ENCODE assay signal across 8 mouse cellular contexts in the genomic region with DNA sequence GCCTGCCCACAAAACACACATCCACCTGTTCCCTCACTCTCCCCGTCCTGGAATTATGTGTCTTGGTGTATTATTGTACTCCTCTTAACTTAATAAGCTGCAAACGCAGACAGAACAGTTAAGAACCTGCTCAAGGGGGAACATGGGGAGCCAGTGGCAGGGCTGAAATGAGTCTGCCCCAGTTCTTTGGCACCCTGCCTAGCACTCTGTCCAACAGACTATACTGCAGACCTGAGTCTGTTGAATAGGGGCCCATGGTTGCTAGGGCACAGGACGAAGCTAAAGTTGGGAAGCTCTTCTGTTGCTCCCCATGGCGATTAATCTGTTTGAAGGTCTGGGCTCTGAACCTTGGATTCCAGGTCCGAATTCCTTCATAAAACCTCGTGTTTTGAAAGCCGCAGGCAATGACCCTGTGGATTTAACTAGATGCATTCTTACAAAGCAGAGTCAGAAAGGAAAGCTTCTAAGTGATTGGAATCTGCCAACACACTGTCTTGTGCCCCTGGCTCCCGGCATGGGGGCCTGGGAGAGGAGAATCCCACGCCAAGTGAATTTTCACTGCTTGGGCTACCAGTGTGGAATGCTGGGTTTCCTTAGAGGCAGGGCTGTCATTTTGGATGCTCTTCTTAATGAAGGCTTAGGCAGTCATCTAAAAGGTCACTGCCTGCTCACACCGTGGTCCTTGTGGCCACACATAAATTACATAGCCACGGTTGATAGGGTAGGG.
A peak's percentile ranks its signal among the peaks of the same experiment; 100 is the strongest.
DNase-seq lines count a peak whose midpoint lies in the region; ATAC-seq lines count a peak whose summit lies in the region.

No protein-coding gene starts in this region.

- H3K9ac ChIP-seq in forebrain, embryonic 11.5 days (ENCODE audit: low read length): no peak overlapping the region
- no peak overlapping the region for H3K9ac ChIP-seq in intestine, embryonic 16.5 days (ENCODE audit: low read depth, low read length)

- no peak; the same call in 1 of the 2 replicates for ATAC-seq in cerebellum, adult (ENCODE audit: insufficient number of reproducible peaks, low FRiP score, low TSS enrichment)
- ATAC-seq in forebrain, embryonic 11.5 days (replicated peaks; ENCODE audit: low FRiP score): peak; percentile 66
- ATAC-seq in intestine, embryonic 16.5 days: no peak
- no peak for ATAC-seq in erythroblast, adult 5-6 weeks (replicated peaks; ENCODE audit: low FRiP score, poor library complexity, severe bottlenecking)

- peaks cover 16% of the 10 kb centered on the region for H3K4me1 ChIP-seq in forebrain, embryonic 11.5 days (replicated peaks; ENCODE audit: control insufficient read depth, insufficient read depth, low read length)
- H3K4me1 ChIP-seq in intestine, embryonic 16.5 days (ENCODE audit: control insufficient read depth, insufficient read depth, low read length): no peaks in the 10 kb centered on the region

- peak; percentile 11 for DNase-seq in cerebellum, adult 11-12 months
- DNase-seq in Muller cell, postnatal 12 days (ENCODE audit: inconsistent ontology term): peak; percentile 97
- DNase-seq in forebrain, embryonic 11.5 days (ENCODE audit: low spot score): peak; percentile 68
- DNase-seq in kidney, postnatal 10 days: peak; percentile 49
- no peak for DNase-seq in ovary, postnatal 36 days (ENCODE audit: low spot score)

- 34% methylated on average over 11 of the region's 11 CpGs for WGBS in forebrain, embryonic 11.5 days
- WGBS in intestine, embryonic 16.5 days: 64% methylated on average over 11 of the region's 11 CpGs

- no peak overlapping the region for H3K4me3 ChIP-seq in forebrain, embryonic 11.5 days (ENCODE audit: low read depth, low read length)
- H3K4me3 ChIP-seq in intestine, embryonic 16.5 days (ENCODE audit: low read length): no peak overlapping the region

- no peak overlapping the region for H3K4me2 ChIP-seq in forebrain, embryonic 11.5 days (ENCODE audit: low read depth, low read length, severe bottlenecking)
- H3K4me2 ChIP-seq in intestine, embryonic 16.5 days (ENCODE audit: low read depth, low read length): no peak overlapping the region

- H3K27ac ChIP-seq in forebrain, embryonic 11.5 days (ENCODE audit: low read depth, low read length): peak overlapping the region; percentile 54; the same call in 1 of the 2 replicates
- H3K27ac ChIP-seq in intestine, embryonic 16.5 days (ENCODE audit: low read length): no peak overlapping the region

- no peaks in the 10 kb centered on the region for H3K27me3 ChIP-seq in forebrain, embryonic 11.5 days (ENCODE audit: control insufficient read depth, insufficient read depth, low read length)
- no peaks in the 10 kb centered on the region for H3K27me3 ChIP-seq in intestine, embryonic 16.5 days (replicated peaks; ENCODE audit: control insufficient read depth, insufficient read depth, low read length)

- no peaks in the 10 kb centered on the region for H3K36me3 ChIP-seq in forebrain, embryonic 11.5 days (ENCODE audit: control insufficient read depth, insufficient read depth, low read length)
- no peaks in the 10 kb centered on the region for H3K36me3 ChIP-seq in intestine, embryonic 16.5 days (ENCODE audit: control insufficient read depth, insufficient read depth, low read length)

- no peaks in the 10 kb centered on the region for H3K9me3 ChIP-seq in forebrain, embryonic 11.5 days (ENCODE audit: control insufficient read depth, low read length)
- H3K9me3 ChIP-seq in intestine, embryonic 16.5 days (ENCODE audit: control insufficient read depth, low read length): no peaks in the 10 kb centered on the region
